Mouse (Mus musculus) midbrain, embryonic 12.5 days (tissue): ENCODE data around the gene Rnf169. TPM values are rescaled to one million over a fixed set of nuclear protein-coding genes. Genes with fewer than 3 reads are reported as not detected.
A peak's percentile ranks its signal among the peaks of the same experiment; 100 is the strongest.

Experiments used
- ATAC-seq: fragments of 200-750 bp; cut with Nextera tagmentation; 2 replicates; pipeline ENCODE4 v1.8.0; 2017; ENCODE audit warnings: low read depth, moderate TSS enrichment, moderate library complexity; ENCODE audit not compliant: low FRiP score
- H3K27ac ChIP-seq: fragments of 300-500 bp; sonication (generic); replicated peaks from 2 replicates; pipeline ENCODE4 v1.5.1; 2016; ENCODE audit warnings: mild to moderate bottlenecking
- H3K27me3 ChIP-seq: fragments of 300-500 bp; sonication (generic); 2 replicates; pipeline ENCODE4 v1.6.1; 2016; ENCODE audit warnings: mild to moderate bottlenecking
- H3K36me3 ChIP-seq: fragments of 300-500 bp; sonication (generic); 2 replicates; pipeline ENCODE4 v1.6.1; 2016
- H3K4me1 ChIP-seq: fragments of 300-500 bp; sonication (generic); 2 replicates; pipeline ENCODE4 v1.6.1; 2016
- H3K4me2 ChIP-seq: fragments of 300-500 bp; sonication (generic); replicated peaks from 2 replicates; pipeline ENCODE4 v1.6.1; 2016; ENCODE audit warnings: mild to moderate bottlenecking, moderate library complexity
- H3K4me3 ChIP-seq: fragments of 300-500 bp; sonication (generic); 2 replicates; pipeline ENCODE4 v1.5.1; 2016; ENCODE audit warnings: mild to moderate bottlenecking
- H3K9ac ChIP-seq: fragments of 300-500 bp; sonication (generic); replicated peaks from 2 replicates; pipeline ENCODE4 v1.6.1; 2016; ENCODE audit warnings: mild to moderate bottlenecking, moderate library complexity
- H3K9me3 ChIP-seq: fragments of 300-500 bp; sonication (generic); 2 replicates; pipeline ENCODE4 v1.6.1; 2016; ENCODE audit warnings: mild to moderate bottlenecking
- WGBS: fragments of 180-500 bp; shearing (Covaris S2); methylation state at CpG from one replicate; pipeline ENCODE4 v1.1.7; 2016; 5-methylcytosine and 5-hydroxymethylcytosine counted together
- polyA plus RNA-seq: library from polyadenylated mRNA; unstranded; fragments of >200 nt; fragmentation: Nextera tagmentation; extraction: Ambion mirVana; gene quantifications from 2 replicates; pipeline ENCODE4 v1.2.1, GENCODE M21; 2016

The Rnf169 gene
- polyA plus RNA-seq, 1 experiment from 2014 or later, result 7.4 TPM

DNA sequence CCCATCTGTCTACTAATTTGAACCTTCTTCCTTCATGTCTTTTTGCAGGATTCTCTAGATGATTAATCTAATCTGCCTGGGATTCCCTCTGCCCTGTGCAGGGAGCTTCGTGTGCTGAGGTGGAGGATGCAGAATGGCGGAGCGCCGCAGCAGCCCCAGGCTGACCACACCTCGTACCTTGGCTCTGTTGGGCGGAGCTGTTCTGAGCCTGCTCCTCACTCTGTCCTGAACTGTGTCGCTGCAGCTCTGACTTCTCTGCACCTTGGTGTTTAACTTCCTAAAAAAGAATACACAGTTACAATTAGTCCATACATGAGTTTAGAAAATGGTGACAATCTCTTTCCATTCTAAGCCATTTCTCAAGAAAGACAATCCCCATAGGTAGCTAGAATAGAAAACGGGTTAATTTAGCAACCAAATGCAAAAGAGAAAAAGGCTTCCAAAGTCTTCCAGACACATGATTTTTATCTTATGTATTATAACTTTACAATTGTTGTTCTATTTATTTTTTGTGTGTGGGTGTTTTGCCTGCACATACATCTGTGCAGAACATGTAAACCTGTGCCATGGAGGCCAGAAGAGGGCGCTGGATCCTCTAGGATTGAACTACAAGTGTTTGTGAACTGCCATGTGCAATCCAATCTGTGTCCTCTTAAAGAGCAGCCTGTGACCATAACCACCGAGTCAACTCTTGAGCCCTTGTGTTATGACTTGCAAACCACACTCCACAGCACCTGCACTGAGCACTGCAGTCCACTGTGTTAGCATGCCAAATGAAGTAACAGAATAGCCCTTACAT, 53.1 kb downstream of the Rnf169 start:
- Histone ChIP-seq H3K27ac (no peak overlapping the region), H3K27me3 (no peaks in the 10 kb centered on the region), H3K9ac (no peak overlapping the region), H3K4me1 (no peaks in the 10 kb centered on the region), H3K4me3 (no peak overlapping the region), H3K4me2 (no peak overlapping the region), H3K36me3 (peaks cover 42% of the 10 kb centered on the region), H3K9me3 (no peaks in the 10 kb centered on the region)
- no peak for ATAC-seq
- 78% methylated on average over 10 of the region's 10 CpGs for whole genome bisulfite sequencing

DNA sequence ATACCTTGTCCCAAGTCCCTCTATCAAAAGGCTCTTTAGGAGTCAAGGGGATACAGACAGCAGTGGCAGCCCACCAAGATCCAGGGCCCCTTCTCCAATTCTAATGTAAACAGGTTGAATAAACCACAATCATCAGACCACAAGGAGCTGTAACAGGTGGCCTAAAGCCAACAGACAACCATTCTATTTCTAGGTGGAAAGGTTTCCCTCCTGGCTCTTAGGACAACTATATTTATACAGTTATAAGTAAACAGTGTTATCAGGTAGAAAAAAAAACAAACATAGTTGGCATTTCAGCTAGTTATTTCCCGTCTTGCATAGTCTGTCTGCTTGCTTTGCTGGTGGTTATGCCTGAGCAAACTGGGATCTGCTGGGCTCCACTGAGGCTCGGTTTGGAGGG, 59.8 kb downstream of the Rnf169 start:
- Histone ChIP-seq H3K4me3 (no peak overlapping the region), H3K4me1 (peaks cover 15% of the 10 kb centered on the region), H3K9me3 (no peaks in the 10 kb centered on the region), H3K4me2 (no peak overlapping the region), H3K9ac (no peak overlapping the region), H3K27ac (no peak overlapping the region), H3K36me3 (peaks cover 34% of the 10 kb centered on the region), H3K27me3 (peaks cover 41% of the 10 kb centered on the region)
- no peak for ATAC-seq
- WGBS, result 95% methylated on average over 2 of the region's 2 CpGs

DNA sequence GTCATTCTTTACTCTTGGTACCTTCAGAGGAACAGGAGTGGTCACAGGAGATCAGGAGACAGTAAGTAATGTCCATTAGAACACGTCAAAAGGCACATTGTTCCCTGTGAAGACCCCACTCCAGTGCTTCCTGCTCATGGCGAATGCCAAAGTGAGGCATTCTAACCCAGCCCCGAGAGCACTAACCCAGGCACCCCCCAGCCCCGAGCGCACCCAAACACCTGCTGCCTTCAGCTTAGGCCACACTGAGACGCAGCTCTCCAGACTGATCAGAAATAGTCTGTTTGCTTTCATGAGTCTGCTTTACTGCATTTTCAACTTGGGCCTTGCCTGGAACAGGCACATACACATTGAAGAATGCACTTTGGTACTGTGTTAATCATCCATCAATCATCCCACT, 60.3 kb downstream of the Rnf169 start:
- Histone ChIP-seq H3K9ac (no peak overlapping the region), H3K27me3 (peaks cover 43% of the 10 kb centered on the region), H3K9me3 (no peaks in the 10 kb centered on the region), H3K27ac (no peak overlapping the region), H3K36me3 (peaks cover 29% of the 10 kb centered on the region), H3K4me3 (no peak overlapping the region), H3K4me2 (no peak overlapping the region), H3K4me1 (peaks cover 15% of the 10 kb centered on the region)
- no peak for ATAC-seq
- WGBS, result 96% methylated on average over 6 of the region's 6 CpGs

DNA sequence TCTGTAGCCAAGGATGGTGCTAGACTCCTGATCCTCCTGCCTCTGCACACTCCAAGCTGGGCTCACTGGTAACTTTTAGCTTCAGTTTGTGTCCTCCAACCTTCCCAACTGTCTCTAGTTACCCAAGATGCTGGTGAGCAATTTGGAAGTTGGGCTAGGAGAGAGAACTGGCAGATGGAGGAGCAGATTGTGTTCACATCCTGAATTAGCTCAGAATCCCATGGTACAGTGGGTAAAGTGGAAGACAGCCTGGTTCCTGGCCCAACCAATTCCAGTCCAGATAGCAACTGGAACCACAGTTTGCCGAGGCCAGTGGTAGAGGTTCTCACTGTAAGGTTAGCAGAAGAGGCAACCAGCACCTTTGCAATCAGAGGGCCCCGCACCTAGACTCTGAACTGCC, 61.1 kb downstream of the Rnf169 start:
- H3K9me3 ChIP-seq, result no peaks in the 10 kb centered on the region
- no peak overlapping the region for H3K27ac ChIP-seq
- no peak overlapping the region for H3K4me2 ChIP-seq
- H3K4me3 ChIP-seq, result no peak overlapping the region
- ATAC-seq, result no peak
- peaks cover 15% of the 10 kb centered on the region for H3K4me1 ChIP-seq
- no peak overlapping the region for H3K9ac ChIP-seq
- WGBS, result 98% methylated on average over 2 of the region's 2 CpGs
- peaks cover 43% of the 10 kb centered on the region for H3K27me3 ChIP-seq
- peaks cover 21% of the 10 kb centered on the region for H3K36me3 ChIP-seq

DNA sequence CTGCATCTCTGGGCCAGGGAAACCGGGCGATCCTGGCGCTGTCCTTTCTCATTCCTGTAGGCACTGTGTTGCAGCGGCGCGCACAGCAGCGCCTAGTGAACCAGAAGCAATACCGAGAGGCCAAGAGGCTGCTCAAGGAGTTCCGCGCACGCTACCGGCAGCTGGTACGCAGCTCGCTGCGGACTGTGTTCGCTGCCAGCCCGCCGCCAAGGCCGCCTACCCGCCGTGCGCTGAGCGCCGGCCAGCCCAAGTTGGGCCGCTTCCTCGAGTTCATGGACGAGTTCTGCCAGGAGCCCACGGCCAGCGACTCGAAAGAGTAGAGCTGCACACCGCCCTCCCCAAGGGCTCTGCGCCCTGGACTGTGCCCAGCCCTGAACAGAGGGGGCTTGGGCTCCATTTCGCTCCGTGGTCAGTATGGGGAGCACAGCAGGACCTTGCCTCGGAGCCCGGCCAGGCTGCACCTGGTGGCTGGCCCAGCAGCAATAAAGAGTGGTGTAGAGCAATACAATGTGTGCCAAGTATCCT, 62.9 kb downstream of the Rnf169 start:
- Histone ChIP-seq H3K36me3 (peaks cover 12% of the 10 kb centered on the region), H3K27ac (0 out of 2 replicates have a peak overlapping the region, but pooled peaks have one; percentile 3), H3K4me1 (peaks cover 15% of the 10 kb centered on the region), H3K9ac (peak overlapping the region; percentile 43; the same call in 1 of the 2 replicates), H3K27me3 (peaks cover 43% of the 10 kb centered on the region), H3K4me3 (peak overlapping the region; percentile 37), H3K9me3 (no peaks in the 10 kb centered on the region), H3K4me2 (peak overlapping the region; percentile 72)
- under 1% methylated on average over 36 of the region's 36 CpGs for WGBS
- ATAC-seq, result peak; percentile 69

DNA sequence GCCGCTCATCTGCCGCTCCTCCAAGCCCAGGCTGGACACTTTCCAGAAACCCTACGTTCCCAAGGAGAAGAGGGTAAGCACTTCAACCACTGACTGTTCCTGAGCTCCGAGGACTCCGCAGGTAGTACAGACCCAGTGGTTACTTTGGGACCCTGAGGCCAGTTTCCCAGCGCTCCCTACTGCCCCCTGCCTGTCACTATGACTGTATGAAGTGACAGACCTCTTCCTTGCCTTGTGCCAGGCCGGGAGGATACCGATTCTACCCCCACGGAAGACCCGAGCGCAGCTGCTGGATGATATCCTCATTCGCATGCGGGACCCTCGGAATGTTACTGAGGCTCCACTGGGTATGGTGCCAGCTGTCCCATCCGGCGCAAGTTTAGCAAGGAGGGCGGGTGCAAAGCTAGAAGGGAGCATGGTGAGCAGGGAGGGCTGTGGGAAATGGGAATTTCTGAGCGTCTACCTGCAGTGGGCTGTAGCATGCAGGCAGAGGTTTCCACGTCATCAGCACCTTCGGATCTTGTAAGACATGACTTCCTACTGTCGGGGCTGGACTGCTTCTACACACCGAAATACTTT, 63.4 kb downstream of the Rnf169 start:
- no peaks in the 10 kb centered on the region for H3K9me3 ChIP-seq
- peaks cover 43% of the 10 kb centered on the region for H3K27me3 ChIP-seq
- peaks cover 12% of the 10 kb centered on the region for H3K36me3 ChIP-seq
- H3K27ac ChIP-seq, result 0 out of 2 replicates have a peak overlapping the region, but pooled peaks have one; percentile 3
- peak overlapping the region; percentile 37 for H3K4me3 ChIP-seq
- ATAC-seq, result peak; percentile 32; the same call in 1 of the 2 replicates
- peaks cover 15% of the 10 kb centered on the region for H3K4me1 ChIP-seq
- peak overlapping the region; percentile 43; the same call in 1 of the 2 replicates for H3K9ac ChIP-seq
- peak overlapping the region; percentile 72 for H3K4me2 ChIP-seq
- WGBS, result 8% methylated on average over 22 of the region's 22 CpGs

DNA sequence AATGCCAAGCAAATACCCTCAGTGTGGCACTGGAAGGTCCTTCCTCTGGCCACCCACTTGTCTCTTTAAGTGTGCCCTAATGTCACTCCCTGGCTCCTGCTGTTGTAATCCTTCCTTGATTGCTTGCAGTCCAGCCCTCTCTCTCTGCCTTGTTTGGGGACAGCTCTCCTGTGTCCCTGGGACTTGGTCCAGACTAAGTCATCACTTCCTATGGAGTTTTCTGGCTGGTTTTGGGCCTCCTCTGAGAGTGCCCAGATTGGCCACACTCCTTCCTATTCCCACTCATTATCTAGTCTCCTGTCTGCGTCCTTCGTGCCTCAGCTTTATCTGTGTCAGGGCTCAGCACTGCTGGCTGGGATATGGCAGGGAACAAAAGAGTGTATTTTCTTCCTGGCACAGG, 64.7 kb downstream of the Rnf169 start:
- 78% methylated on average over 2 of the region's 2 CpGs for WGBS
- Histone ChIP-seq H3K4me1 (peaks cover 15% of the 10 kb centered on the region), H3K4me2 (no peak overlapping the region), H3K27me3 (peaks cover 43% of the 10 kb centered on the region), H3K9ac (no peak overlapping the region), H3K36me3 (peaks cover 8% of the 10 kb centered on the region), H3K27ac (no peak overlapping the region), H3K9me3 (no peaks in the 10 kb centered on the region), H3K4me3 (no peak overlapping the region)
- ATAC-seq, result no peak

DNA sequence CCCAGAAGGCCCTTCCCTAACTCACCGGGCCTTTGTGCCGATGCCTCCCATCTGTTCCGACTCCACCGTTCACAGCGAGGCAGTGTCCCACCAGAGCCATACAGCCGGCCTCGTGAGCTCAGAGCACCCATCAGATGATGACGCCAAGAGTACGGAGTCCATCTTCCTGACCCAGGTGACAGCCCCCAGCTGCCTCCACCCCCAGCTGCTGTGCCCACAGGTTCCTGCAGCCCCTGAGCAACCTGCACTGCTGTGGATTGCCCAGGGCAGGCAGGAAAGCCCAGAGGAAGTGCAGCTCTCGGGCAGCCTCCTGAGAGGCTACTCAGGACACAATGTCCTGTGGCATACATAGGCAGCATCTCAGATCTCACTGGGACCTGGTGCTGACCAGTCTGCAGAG, 65.9 kb downstream of the Rnf169 start:
- WGBS, result 90% methylated on average over 10 of the region's 10 CpGs
- no peaks in the 10 kb centered on the region for H3K9me3 ChIP-seq

DNA sequence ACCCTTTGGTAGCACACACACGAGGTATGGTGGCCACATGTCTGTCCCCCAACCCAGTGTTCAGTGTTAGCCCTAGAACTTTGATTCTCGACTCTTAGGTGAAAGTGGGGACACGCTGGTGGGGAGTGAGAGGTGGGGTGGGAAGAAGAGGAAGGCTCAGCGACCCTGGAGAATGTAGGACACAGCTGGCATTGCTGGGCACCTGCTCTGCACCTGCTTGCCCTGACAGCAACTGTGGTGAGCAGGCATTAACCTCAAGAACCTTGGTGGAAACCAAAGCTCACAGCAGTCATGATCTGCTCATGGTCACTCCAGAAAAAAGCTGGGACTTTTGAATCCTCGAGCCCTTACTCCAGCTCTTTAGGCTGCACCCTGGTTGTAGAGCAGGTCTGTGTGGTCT, 69.2 kb downstream of the Rnf169 start:
- no peak overlapping the region for H3K27ac ChIP-seq
- H3K36me3 ChIP-seq, result no peaks in the 10 kb centered on the region
- H3K4me3 ChIP-seq, result no peak overlapping the region
- no peaks in the 10 kb centered on the region for H3K4me1 ChIP-seq
- ATAC-seq, result no peak
- 80% methylated on average over 5 of the region's 5 CpGs for WGBS
- H3K9ac ChIP-seq, result no peak overlapping the region
- H3K9me3 ChIP-seq, result no peaks in the 10 kb centered on the region
- 0 out of 2 replicates have a peak, but pooled peaks cover 8% of the 10 kb centered on the region for H3K27me3 ChIP-seq
- H3K4me2 ChIP-seq, result no peak overlapping the region

More for the DNA sequence above, 65.9 kb downstream of the Rnf169 start:
- Histone ChIP-seq H3K4me1 (peaks cover 15% of the 10 kb centered on the region), H3K4me2 (no peak overlapping the region), H3K9ac (no peak overlapping the region), H3K4me3 (no peak overlapping the region), H3K27me3 (peaks cover 41% of the 10 kb centered on the region), H3K27ac (no peak overlapping the region), H3K36me3 (peaks cover 6% of the 10 kb centered on the region; the same call in 1 of the 2 replicates)
- ATAC-seq, result no peak

DNA sequence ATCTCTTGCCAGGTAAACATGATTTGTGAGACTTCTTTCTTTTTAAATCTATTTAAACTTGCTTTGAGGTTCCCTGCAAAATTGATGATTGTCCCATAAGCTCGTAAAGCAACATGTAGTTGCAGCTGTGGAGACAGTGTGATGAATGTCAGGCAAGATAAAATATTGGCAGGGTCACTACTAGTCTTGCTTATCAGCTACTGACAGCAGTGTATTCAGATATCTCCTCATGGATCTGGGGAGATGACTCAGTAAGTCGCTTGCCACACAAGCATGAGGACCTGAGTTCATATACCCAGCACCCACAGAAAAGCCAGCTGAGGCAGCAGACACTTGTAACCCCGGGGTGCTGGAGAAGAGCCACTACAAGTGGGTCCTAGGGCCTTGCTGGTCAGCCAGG, 72.8 kb downstream of the Rnf169 start:
- WGBS, result 85% methylated on average over 3 of the region's 3 CpGs
- no peak overlapping the region for H3K4me3 ChIP-seq
- H3K27me3 ChIP-seq, result no peaks in the 10 kb centered on the region
- no peaks in the 10 kb centered on the region for H3K36me3 ChIP-seq
- no peak overlapping the region for H3K27ac ChIP-seq
- ATAC-seq, result no peak
- H3K4me1 ChIP-seq, result no peaks in the 10 kb centered on the region
- no peaks in the 10 kb centered on the region for H3K9me3 ChIP-seq
- H3K9ac ChIP-seq, result no peak overlapping the region
- H3K4me2 ChIP-seq, result no peak overlapping the region

DNA sequence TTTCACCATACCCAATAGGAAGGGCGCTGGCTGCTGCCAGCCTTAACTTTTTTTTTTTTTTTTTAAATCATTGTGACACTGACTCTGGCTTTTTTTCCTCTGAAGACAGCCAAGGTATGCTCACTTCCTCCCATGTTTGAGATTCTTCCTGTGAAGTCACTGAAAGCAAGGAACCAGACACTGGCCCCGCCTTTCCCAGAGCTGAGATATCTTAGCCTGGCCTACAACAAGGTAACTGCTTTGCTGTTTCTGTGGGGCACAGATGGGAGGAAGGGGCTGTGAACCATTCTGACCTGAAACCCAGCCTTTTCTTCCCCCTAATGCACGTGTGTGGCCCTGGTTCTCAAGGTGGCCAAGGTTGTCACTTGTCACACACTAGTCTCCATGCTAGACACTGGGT, 73.9 kb downstream of the Rnf169 start:
- no peaks in the 10 kb centered on the region; the same call in 1 of the 2 replicates for H3K27me3 ChIP-seq
- no peak overlapping the region for H3K9ac ChIP-seq
- no peak for ATAC-seq
- no peak overlapping the region for H3K27ac ChIP-seq
- no peaks in the 10 kb centered on the region for H3K36me3 ChIP-seq
- no peaks in the 10 kb centered on the region for H3K9me3 ChIP-seq
- H3K4me1 ChIP-seq, result no peaks in the 10 kb centered on the region
- 86% methylated on average over 3 of the region's 3 CpGs for WGBS
- H3K4me2 ChIP-seq, result no peak overlapping the region
- no peak overlapping the region for H3K4me3 ChIP-seq

DNA sequence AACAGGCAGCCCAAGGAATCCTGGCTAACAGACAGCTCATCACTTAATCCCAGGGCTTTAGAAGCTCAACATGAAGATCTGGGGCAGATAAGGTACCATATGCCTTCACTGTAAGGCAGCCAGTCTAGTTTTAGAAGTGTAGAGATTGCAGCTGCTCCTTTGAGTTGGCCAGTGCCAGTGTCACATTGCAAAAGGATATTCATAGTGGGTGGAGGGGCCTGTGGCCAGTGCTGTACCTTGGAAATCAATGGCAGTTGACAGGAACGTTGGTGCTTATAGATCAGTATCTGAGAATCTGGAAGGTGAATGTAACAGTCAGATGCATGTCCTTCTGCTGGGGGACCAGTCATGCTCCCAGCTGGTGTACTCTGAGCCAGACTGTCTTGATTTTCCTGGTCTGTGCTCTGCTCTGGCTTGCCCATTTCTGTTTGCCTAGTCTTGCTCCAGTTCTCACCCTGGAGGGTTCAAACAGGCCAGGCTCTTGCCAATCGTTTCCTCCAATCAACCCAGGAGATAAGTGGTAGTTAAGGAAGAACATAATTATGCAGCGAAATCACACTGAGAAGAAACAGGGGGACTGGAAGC, 75.7 kb downstream of the Rnf169 start:
- Histone ChIP-seq H3K4me2 (no peak overlapping the region), H3K27ac (no peak overlapping the region), H3K9ac (no peak overlapping the region), H3K4me3 (no peak overlapping the region), H3K27me3 (no peaks in the 10 kb centered on the region; the same call in 1 of the 2 replicates), H3K36me3 (no peaks in the 10 kb centered on the region), H3K9me3 (no peaks in the 10 kb centered on the region), H3K4me1 (no peaks in the 10 kb centered on the region)
- 72% methylated on average over 3 of the region's 3 CpGs for WGBS
- ATAC-seq, result no peak
